Mouse (Mus musculus) left cerebral cortex, adult 11 months (tissue): ENCODE results near the gene Ovol2.
A peak's percentile ranks its signal among the peaks of the same experiment; 100 is the strongest.
"Not testable (repeated sequence)": the region's sequence is repeated elsewhere in the genome, so short reads cannot be mapped to it uniquely, and the experiment has no call there.

Source experiments
- DNase-seq: peaks from one replicate; pipeline ENCODE4 v3.0.0; 2022; ENCODE audit warnings: low spot score

The Ovol2 gene

GRCm38 (mm10) chr2:144331401-144332302 is at the start of gene Ovol2:
Ovol2 (minus strand) TSS chr2:144332146.
- DNase-seq: no peak

- no peak for DNase-seq
Observed at GRCm38 (mm10) chr2:144381741-144382140, 49.8 kb upstream of the Ovol2 start.

- no peak for DNase-seq
Observed at GRCm38 (mm10) chr2:144381293-144381692, 49.3 kb upstream of the Ovol2 start.

- DNase-seq: no peak
Observed at GRCm38 (mm10) chr2:144375063-144375703, 43.2 kb upstream of the Ovol2 start.

GRCm38 (mm10) chr2:144373063-144373462 is 41.1 kb upstream of the Ovol2 start:
- no peak for DNase-seq

- no peak for DNase-seq
Observed at GRCm38 (mm10) chr2:144371566-144371965, 39.6 kb upstream of the Ovol2 start.

- DNase-seq: no peak
Observed at GRCm38 (mm10) chr2:144369511-144369910, 37.6 kb upstream of the Ovol2 start.

GRCm38 (mm10) chr2:144369020-144369421 is 37.1 kb upstream of the Ovol2 start:
- peak; percentile 77 for DNase-seq

GRCm38 (mm10) chr2:144368400-144369019 is 36.6 kb upstream of the Ovol2 start, which contains the start of the genes Kat14 and Pet117:
Kat14 (plus strand) TSS chr2:144368983.
Pet117 (plus strand) TSS chr2:144368996.
- DNase-seq: peak; percentile 81

GRCm38 (mm10) chr2:144352843-144353242 is 20.9 kb upstream of the Ovol2 start:
- no peak for DNase-seq

- no peak for DNase-seq
Observed at GRCm38 (mm10) chr2:144348525-144348924, 16.6 kb upstream of the Ovol2 start.

- no peak for DNase-seq
Observed at GRCm38 (mm10) chr2:144343158-144343557, 11.2 kb upstream of the Ovol2 start.

- not testable (repeated sequence) for DNase-seq
Observed at GRCm38 (mm10) chr2:144338149-144338548, 6.2 kb upstream of the Ovol2 start.

- DNase-seq: no peak
Observed at GRCm38 (mm10) chr2:144337701-144338100, 5.8 kb upstream of the Ovol2 start.

- DNase-seq: no peak
Observed at GRCm38 (mm10) chr2:144337230-144337629, 5.3 kb upstream of the Ovol2 start.

GRCm38 (mm10) chr2:144333138-144333842 is 1.3 kb upstream of the Ovol2 start:
- no peak for DNase-seq

GRCm38 (mm10) chr2:144332486-144332885 is 540 bp upstream of the Ovol2 start:
- no peak for DNase-seq

GRCm38 (mm10) chr2:144330960-144331371 is 980 bp downstream of the Ovol2 start:
- DNase-seq: no peak

GRCm38 (mm10) chr2:144330352-144330959 is 1.5 kb downstream of the Ovol2 start:
- no peak for DNase-seq

GRCm38 (mm10) chr2:144329937-144330336 is 2.0 kb downstream of the Ovol2 start:
- no peak for DNase-seq

- DNase-seq: no peak
Observed at GRCm38 (mm10) chr2:144329451-144329850, 2.5 kb downstream of the Ovol2 start.

- DNase-seq: no peak
Observed at GRCm38 (mm10) chr2:144324218-144324617, 7.7 kb downstream of the Ovol2 start.
